Mouse (Mus musculus) embryonic facial prominence, embryonic 14.5 days (tissue): Measurements from ENCODE around the gene Nrxn2. TPM values are rescaled to one million over a fixed set of nuclear protein-coding genes. Genes with fewer than 3 reads are reported as not detected.

Source experiments
- ATAC-seq: fragments of 200-750 bp; cut with Nextera tagmentation; 2 replicates; pipeline ENCODE4 v1.8.0; 2017; ENCODE audit warnings: low read depth, moderate number of reproducible peaks, moderate TSS enrichment
- DNase-seq: peaks from one replicate; pipeline ENCODE4 v3.0.0-alpha.2; 2015; ENCODE audit warnings: low spot score
- H3K27ac ChIP-seq: fragments of 300-500 bp; sonication (generic); replicated peaks from 2 replicates; pipeline ENCODE4 v1.5.1; 2014; ENCODE audit warnings: low read depth, mild to moderate bottlenecking, low read length, moderate library complexity
- H3K27me3 ChIP-seq: fragments of 300-500 bp; sonication (generic); replicated peaks from 2 replicates; pipeline ENCODE4 v1.6.1; 2014; ENCODE audit warnings: low read length; ENCODE audit not compliant: control insufficient read depth, insufficient read depth
- H3K36me3 ChIP-seq: fragments of 300-500 bp; sonication (generic); 2 replicates; pipeline ENCODE4 v1.6.1; 2014; ENCODE audit warnings: low read length, mixed read lengths; ENCODE audit not compliant: control insufficient read depth, insufficient read depth
- H3K4me1 ChIP-seq: fragments of 300-500 bp; sonication (generic); 2 replicates; pipeline ENCODE4 v1.6.1; 2014; ENCODE audit warnings: antibody characterized with exemption, low read length; ENCODE audit not compliant: control insufficient read depth, insufficient read depth
- H3K4me2 ChIP-seq: fragments of 300-500 bp; sonication (generic); 2 replicates; pipeline ENCODE4 v1.6.1; 2014; ENCODE audit warnings: low read depth, mild to moderate bottlenecking, low read length, moderate library complexity, mixed read lengths
- H3K4me3 ChIP-seq: fragments of 300-500 bp; sonication (generic); 2 replicates; pipeline ENCODE4 v1.5.1; 2014; ENCODE audit warnings: low read depth, mild to moderate bottlenecking, low read length
- H3K9ac ChIP-seq: fragments of 300-500 bp; sonication (generic); 2 replicates; pipeline ENCODE4 v1.6.1; 2014; ENCODE audit warnings: low read depth, mild to moderate bottlenecking, low read length, moderate library complexity, mixed read lengths
- H3K9me3 ChIP-seq: fragments of 300-500 bp; sonication (generic); 2 replicates; pipeline ENCODE4 v1.6.1; 2016; ENCODE audit warnings: low read length; ENCODE audit not compliant: control insufficient read depth
- WGBS: fragments of 180-500 bp; shearing (Covaris S2); extraction: QIAGEN DNeasy Blood & Tissue Kit; methylation state at CpG from one replicate; pipeline ENCODE4 v1.1.7; 2014; 5-methylcytosine and 5-hydroxymethylcytosine counted together
- polyA plus RNA-seq: library from polyadenylated mRNA; unstranded; fragments of >200 nt; fragmentation: Nextera tagmentation; extraction: Ambion mirVana; gene quantifications from 2 replicates; pipeline ENCODE4 v1.2.1, GENCODE M21; 2014

The Nrxn2 gene
- polyA plus RNA-seq, 1 experiment from 2014 or later: 3.4 TPM

- Histone ChIP-seq H3K4me2 (no peak overlapping the region), H3K9me3 (no peaks in the 10 kb centered on the region), H3K27ac (no peak overlapping the region), H3K4me1 (peaks cover 11% of the 10 kb centered on the region), H3K36me3 (no peaks in the 10 kb centered on the region), H3K27me3 (no peaks in the 10 kb centered on the region), H3K4me3 (no peak overlapping the region), H3K9ac (no peak overlapping the region)
- 52% methylated on average over 6 of the region's 6 CpGs for WGBS
- DNase-seq (no peak), ATAC-seq (no peak)
These were observed 44.3 kb downstream of the Nrxn2 start for GRCm38 (mm10) chr19:6462841-6463240.

DNA sequence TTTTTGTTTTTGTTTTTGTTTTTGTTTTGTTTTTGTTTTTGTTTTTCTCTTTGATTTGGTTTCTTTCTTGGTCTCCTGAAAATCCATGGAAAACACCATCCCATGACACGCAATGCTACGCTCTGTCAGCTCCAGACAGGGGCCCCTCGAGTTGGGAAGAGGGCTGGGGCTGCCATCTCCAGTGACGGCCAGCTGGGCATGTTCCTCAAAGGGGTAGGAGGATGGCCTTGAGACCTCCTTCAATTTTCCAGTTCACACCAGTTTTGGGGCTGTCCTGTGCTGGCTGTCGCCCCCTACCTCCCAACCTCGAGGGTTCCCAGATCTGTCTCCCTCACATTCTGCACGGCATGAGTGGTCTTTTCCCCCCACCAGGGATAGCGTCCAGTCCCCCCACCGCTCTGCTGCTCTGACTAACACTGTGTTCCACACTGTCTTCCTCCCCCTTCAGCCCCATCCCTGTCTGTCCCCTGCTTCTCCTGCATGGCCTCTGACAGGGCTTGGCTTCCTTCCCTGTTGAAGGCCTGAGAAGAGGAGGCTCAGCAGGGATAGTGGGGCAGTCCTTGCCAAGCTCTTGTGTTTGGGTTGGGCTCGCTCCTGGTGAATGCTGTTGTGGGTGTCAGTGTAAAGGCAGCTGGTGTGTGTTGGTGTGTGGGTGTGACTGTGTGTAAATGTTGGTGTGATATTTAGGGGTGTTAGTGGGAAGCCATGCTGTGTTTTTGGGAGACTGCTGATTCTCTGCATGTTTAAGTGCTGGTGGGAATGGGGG is 46.0 kb downstream of the Nrxn2 start:
- H3K4me1 ChIP-seq: peaks cover 11% of the 10 kb centered on the region
- no peak overlapping the region for H3K27ac ChIP-seq
- H3K4me3 ChIP-seq: no peak overlapping the region
- DNase-seq (peak; percentile 5), ATAC-seq (peak; percentile 12; the same call in 1 of the 2 replicates)
- no peak overlapping the region; the same call in 1 of the 2 replicates for H3K9ac ChIP-seq
- no peaks in the 10 kb centered on the region for H3K36me3 ChIP-seq
- H3K27me3 ChIP-seq: no peaks in the 10 kb centered on the region
- H3K4me2 ChIP-seq: no peak overlapping the region
- H3K9me3 ChIP-seq: no peaks in the 10 kb centered on the region
- 46% methylated on average over 10 of the region's 10 CpGs for WGBS

- Histone ChIP-seq H3K36me3 (no peaks in the 10 kb centered on the region), H3K9ac (no peak overlapping the region), H3K27ac (no peak overlapping the region), H3K4me1 (peaks cover 11% of the 10 kb centered on the region), H3K27me3 (no peaks in the 10 kb centered on the region), H3K4me3 (no peak overlapping the region), H3K4me2 (no peak overlapping the region), H3K9me3 (no peaks in the 10 kb centered on the region)
- 31% methylated on average over 5 of the region's 5 CpGs for WGBS
- DNase-seq (peak; percentile 8), ATAC-seq (no peak)
These were observed 46.6 kb downstream of the Nrxn2 start for GRCm38 (mm10) chr19:6465090-6465489.

DNA sequence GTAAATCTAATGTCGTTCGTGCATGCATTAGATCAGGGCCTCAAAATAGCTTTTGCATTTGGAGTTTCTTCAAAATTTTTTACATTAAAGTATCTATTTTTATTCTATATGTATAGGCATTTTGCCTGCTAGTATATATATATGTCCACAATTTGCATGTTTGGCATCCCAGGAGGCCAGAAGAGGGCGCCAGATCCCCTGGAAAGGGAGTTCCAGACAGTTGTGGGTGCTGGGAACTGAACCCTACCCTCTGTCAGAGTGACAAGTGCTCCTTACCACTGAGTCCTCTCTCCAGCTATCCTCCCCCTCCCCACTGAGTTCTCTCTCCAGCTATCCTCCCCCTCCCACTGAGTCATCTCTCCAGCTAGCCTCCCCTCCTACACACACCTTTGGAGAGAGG is 48.4 kb downstream of the Nrxn2 start:
- H3K4me3 ChIP-seq: no peak overlapping the region
- no peaks in the 10 kb centered on the region for H3K36me3 ChIP-seq
- H3K4me1 ChIP-seq: peaks cover 11% of the 10 kb centered on the region
- H3K9me3 ChIP-seq: no peaks in the 10 kb centered on the region
- H3K9ac ChIP-seq: no peak overlapping the region
- 86% methylated on average over 3 of the region's 3 CpGs for WGBS
- H3K4me2 ChIP-seq: no peak overlapping the region
- no peak for DNase-seq
- no peak for ATAC-seq
- H3K27me3 ChIP-seq: no peaks in the 10 kb centered on the region
- H3K27ac ChIP-seq: no peak overlapping the region

- no peak overlapping the region for H3K4me2 ChIP-seq
- no peaks in the 10 kb centered on the region for H3K36me3 ChIP-seq
- H3K4me1 ChIP-seq: peaks cover 11% of the 10 kb centered on the region
- H3K4me3 ChIP-seq: no peak overlapping the region
- no peaks in the 10 kb centered on the region for H3K9me3 ChIP-seq
- H3K9ac ChIP-seq: no peak overlapping the region
- no peak for DNase-seq
- ATAC-seq: no peak
- 87% methylated on average over 15 of the region's 15 CpGs for WGBS
- H3K27me3 ChIP-seq: no peaks in the 10 kb centered on the region
- H3K27ac ChIP-seq: no peak overlapping the region
These were observed 48.9 kb downstream of the Nrxn2 start for GRCm38 (mm10) chr19:6467374-6467979.

- H3K4me1 ChIP-seq: no peaks in the 10 kb centered on the region
- H3K27me3 ChIP-seq: no peaks in the 10 kb centered on the region; the same call in 1 of the 2 replicates
- H3K9ac ChIP-seq: no peak overlapping the region
- WGBS: 77% methylated on average over 5 of the region's 5 CpGs
- H3K36me3 ChIP-seq: no peaks in the 10 kb centered on the region
- DNase-seq (no peak), ATAC-seq (no peak)
- no peak overlapping the region for H3K4me2 ChIP-seq
- H3K4me3 ChIP-seq: no peak overlapping the region
- H3K27ac ChIP-seq: no peak overlapping the region
- H3K9me3 ChIP-seq: no peaks in the 10 kb centered on the region
These were observed 53.1 kb downstream of the Nrxn2 start for GRCm38 (mm10) chr19:6471630-6472029.

DNA sequence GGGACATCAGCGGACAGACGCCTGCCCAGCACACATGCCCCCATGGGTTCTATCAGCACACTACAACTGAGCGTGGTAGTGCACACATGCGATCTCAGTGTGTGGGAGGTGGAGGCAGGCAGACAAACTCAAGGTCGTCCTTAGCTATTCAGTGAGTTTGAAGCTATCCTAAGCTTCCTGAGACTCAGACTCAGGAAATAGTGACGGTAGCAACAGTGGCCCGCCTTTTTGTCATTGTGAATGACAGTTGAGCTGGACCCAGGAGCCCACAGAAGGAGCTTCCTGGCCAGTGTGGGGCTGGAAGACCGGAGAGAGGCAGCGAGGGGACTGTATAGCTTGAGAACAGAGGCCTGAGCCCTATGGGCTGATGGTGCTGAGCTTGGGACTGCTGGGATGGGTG is 54.3 kb downstream of the Nrxn2 start:
- H3K4me3 ChIP-seq: no peak overlapping the region

DNA sequence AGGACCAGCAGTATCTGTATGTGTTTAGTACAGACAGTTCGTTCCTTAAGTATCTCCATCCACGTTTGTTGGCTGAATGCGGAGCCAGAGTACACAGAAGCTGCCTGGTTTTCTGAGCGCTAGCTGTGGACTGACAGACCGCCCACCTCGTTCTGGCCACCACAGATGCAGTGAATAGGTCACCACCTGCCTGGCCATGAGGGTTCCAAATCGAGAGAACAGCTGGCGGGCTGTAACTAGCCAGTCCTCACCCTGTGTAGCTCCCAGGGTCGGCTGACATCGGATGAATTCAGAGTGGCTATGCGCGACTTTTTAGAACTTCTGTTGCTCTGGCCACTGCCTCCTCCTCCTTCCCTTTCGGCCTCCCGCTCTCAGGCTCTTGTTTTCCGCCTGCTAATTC is 56.2 kb downstream of the Nrxn2 start:
- no peak overlapping the region for H3K27ac ChIP-seq
- WGBS: 37% methylated on average over 15 of the region's 15 CpGs
- no peak overlapping the region for H3K4me3 ChIP-seq
- 0 out of 2 replicates have a peak overlapping the region, but pooled peaks have one; percentile 25 for H3K9ac ChIP-seq
- no peaks in the 10 kb centered on the region for H3K9me3 ChIP-seq
- H3K4me1 ChIP-seq: no peaks in the 10 kb centered on the region
- no peaks in the 10 kb centered on the region; the same call in 1 of the 2 replicates for H3K27me3 ChIP-seq
- peak; percentile 20 for DNase-seq
- ATAC-seq: peak; percentile 65; the same call in 1 of the 2 replicates
- H3K4me2 ChIP-seq: no peak overlapping the region
- no peaks in the 10 kb centered on the region for H3K36me3 ChIP-seq

More for the DNA sequence above, 54.3 kb downstream of the Nrxn2 start:
- Histone ChIP-seq H3K27ac (no peak overlapping the region), H3K27me3 (no peaks in the 10 kb centered on the region; the same call in 1 of the 2 replicates), H3K9ac (no peak overlapping the region), H3K4me2 (no peak overlapping the region), H3K4me1 (no peaks in the 10 kb centered on the region), H3K9me3 (no peaks in the 10 kb centered on the region), H3K36me3 (no peaks in the 10 kb centered on the region)
- ATAC-seq (no peak), DNase-seq (no peak)
- WGBS: 82% methylated on average over 9 of the region's 9 CpGs
